Mouse (Mus musculus) urinary bladder, postnatal 4 days (tissue): ENCODE data around the gene Cstf3.
A peak's percentile ranks its signal among the peaks of the same experiment; 100 is the strongest.
"Not testable (repeated sequence)": the region's sequence is repeated elsewhere in the genome, so short reads cannot be mapped to it uniquely, and the experiment has no call there.

Source experiments
- DNase-seq, 2 experiments: peaks; one replicate each; pipeline ENCODE4 v3.0.0; 2021 to 2022; ENCODE audit warnings: low spot score in 2 of 2

Cstf3 gene

GRCm38 (mm10) chr2:104590068-104590828 is at the start of gene Cstf3:
Gene Cstf3 (plus strand): TSS chr2:104590523.
- DNase-seq: peak; percentile 98 to 99

DNA sequence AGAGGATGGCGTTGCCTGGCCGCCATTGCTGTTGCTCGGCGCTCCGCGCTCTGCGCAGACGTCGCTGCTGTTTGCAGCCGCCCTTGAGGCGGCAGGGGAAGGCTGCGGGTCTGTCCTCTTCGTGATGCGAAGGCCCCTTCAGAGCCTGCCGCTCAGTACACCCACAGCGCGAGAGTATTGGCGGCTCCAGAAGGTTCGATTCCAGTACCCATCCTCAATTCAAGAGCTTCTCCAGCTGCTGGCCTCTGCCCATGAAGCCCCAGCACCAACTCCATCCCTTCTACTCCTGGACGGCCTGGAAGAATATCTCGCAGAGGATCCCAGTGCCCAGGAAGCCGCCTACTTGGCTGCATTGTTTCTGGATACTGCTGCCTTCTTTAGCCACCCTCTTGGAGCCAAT is 33.6 kb upstream of the Cstf3 start:
- DNase-seq: not testable (repeated sequence)

- no peak for DNase-seq
Measured at GRCm38 (mm10) chr2:104557722-104558121, 32.6 kb upstream of the Cstf3 start.

DNA sequence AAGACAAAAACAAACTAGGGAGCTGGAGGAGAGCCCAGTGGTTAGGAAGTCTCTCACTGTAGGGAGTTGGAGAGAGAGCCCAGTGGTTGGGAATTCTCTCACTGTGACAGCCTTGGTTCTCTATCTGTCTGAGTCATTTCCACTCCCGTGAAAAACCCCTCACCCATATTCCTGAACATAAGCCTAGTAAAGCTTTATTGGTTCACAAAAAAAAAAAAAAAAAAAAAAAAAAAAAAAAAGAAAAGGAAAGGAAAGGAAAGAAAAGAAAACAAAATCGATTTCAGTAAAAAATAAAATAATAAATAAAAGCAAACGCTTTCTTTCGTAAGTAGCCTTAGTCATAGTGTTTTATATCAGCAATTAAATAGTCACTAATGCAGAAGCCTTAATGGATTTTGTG is 32.0 kb upstream of the Cstf3 start:
- no peak for DNase-seq

GRCm38 (mm10) chr2:104558938-104559337 is 31.4 kb upstream of the Cstf3 start:
- no peak for DNase-seq

DNA sequence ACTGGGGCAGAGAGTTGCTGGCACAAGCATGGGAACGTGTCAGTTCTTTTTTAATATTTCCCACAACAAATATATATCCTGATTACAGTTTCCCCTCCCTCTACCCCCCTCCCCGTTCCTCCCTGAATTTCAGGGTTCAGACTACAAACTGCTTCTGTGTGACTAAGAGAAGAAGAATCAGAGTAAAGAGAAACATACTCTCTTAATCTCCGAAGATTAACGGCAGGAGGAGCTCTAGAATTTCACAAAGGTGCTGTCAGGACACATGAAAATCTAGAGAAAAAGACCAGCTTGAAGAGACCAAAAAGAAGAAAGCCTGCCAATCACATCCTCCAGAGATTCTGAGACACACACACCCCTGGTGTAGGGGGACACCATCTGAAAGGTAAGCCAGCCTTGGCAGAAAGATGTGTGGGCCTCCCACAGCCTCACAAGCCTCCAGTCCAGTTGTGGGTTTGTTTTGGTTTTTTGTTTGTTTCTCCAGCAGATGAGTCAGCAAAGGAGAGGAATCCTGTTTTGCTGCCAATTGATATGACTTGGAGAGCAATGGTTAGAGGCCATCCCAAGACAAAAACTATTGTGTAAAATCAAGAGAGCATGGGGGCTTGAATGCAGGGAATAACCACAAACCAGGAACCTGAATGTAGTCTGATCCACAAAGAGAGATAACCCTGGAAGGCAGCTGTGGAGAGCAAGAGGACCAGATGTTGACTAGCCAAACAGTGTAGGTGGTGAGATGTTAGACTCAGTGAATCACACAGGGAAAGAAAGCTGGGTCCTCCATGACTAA is 30.5 kb upstream of the Cstf3 start:
- no peak for DNase-seq

DNA sequence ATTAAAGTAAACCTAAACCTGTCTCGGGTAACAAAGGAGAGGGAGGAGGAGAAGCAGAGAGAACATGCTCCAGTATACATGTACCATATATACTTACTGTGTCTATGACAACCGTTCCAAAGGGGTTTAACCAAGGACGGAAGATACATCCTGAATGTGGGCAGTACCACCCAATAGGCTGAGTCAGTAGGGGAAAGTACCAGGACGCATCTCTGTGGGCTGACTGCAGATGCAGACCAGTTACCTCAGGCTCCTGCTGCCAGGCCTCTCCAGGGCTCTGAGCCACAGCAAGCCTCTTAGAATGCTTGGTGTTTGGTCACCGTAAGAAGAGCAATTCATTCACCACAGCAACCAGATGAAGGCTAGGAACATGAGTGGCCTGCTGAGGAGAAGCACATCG is 28.9 kb upstream of the Cstf3 start:
- DNase-seq: no peak

DNA sequence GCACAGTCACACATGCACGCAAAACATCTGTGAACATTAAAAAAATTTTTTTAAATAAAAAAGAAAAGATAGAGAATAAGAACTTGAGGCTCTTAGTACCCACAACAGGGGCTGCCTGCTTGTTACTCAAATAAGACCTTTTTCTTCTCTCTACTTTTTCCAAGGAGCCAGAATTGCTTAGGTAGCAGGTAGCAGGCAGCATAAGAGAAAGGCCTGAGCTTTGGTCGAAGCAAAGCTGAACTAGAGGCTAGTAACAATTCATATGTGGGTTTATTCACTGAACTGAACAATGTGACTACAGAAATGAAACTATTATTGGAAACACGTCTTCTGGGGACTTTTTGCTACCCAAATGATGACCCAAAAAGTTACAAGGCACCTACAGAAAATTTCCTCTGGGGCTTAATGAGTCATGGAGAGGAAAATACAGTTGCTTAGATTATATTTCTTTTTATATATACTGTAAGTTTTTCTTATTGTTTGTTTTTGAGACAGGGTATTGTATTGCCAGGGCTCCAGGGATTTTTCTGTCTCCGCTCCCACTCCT is 28.3 kb upstream of the Cstf3 start:
- DNase-seq: no peak

DNA sequence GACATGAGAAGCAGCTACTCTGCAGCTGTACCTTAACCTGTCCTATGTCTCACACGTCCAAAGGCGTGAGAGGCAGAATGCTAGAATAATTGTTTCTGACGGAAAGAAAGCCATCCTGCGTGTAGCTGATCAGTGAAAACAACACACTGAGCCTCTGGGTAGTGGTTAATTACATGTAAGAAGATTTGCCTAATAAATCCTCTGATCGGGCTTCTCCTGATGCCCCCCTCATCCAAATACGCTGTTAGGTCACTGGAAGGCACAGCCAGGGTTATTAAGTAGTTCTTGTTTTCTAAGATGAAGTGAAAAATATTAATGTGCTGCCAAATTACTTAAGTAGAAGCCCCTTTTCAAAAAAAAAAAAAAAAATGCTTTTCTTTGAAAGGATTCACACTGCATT is 18.3 kb upstream of the Cstf3 start:
- no peak for DNase-seq

DNA sequence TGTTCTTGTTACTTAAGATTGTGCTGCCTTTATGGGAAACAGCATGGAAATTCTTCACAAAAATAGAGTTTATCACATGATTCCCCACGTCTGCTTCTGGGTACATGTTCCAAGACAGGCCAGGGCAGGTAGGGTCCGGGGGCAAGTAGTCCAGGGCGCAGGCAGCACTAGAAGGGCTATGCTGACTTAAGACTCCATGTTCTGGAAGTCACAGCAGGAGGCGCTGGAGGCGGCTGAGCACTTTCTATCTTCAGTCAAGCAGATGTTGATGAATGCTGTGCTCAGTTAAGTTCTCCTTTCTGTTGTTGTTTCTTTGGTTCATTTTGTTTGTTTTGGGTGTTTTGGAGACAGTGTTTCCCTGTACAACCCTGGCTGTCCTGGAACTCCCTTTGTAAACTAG is 14.1 kb upstream of the Cstf3 start:
- no peak for DNase-seq

- no peak for DNase-seq
Measured at GRCm38 (mm10) chr2:104578021-104578420, 12.3 kb upstream of the Cstf3 start.

GRCm38 (mm10) chr2:104578836-104579604 is 11.3 kb upstream of the Cstf3 start:
- no peak for DNase-seq

DNA sequence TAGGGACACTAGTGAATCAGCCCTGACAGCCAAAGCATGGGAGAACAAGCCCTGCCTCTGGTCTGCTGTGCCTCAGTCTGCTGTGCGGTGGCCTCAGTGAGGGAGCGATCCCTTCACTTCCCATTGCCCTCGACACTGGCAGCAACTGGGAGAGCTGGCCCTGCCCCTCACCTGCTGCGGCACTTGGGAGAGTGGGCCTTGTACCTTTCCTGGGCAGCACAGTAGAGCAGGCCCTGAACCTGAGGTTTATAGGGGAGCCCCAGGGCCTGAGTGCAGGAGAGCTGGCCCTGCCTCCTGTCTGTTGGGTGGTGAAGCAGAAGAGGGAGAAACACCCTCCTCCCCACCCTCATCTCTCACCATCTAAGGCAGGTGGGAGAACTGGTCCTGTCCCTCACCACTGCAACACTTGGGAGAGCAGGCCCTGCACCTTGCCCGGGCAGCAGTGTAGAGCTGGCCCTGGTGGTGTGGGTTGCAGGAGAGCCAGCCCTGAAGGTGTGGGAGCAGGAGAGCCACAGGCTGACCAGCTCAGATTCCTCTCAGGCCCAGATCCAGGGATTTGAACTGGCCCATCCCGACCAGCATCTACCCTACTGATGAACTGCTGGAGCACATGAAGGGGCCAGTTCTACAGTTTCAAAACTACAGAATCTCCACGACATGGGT is 10.4 kb upstream of the Cstf3 start:
- no peak for DNase-seq

DNA sequence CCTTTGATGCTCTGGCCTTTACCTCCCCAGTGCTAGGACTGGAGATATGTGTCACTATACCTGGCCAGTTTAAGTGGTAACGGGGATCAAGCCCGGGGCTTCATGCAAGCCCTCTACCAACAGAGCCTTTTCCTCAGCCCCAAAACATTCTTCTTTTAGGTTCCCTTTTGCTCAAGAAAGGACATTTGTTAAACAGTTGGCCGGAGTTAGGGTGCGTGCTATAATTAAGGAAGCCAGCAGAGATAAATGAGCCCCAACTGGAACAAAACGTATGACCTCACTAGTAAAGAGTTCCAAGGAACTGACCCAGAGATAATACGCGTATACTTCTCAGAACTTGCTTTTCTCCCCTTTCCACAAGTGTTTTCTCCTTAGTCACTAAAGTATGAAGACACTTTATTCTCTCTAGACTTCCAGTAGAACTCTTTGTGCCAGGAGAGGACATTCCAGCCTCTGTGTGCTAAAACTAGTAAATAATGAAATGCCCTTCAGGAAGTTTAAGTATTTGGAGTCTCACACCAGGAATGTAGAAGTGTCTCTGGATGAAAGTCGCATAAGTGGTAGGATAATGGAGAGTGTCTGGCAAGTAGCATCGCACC is 8.9 kb upstream of the Cstf3 start:
- DNase-seq: no peak

DNA sequence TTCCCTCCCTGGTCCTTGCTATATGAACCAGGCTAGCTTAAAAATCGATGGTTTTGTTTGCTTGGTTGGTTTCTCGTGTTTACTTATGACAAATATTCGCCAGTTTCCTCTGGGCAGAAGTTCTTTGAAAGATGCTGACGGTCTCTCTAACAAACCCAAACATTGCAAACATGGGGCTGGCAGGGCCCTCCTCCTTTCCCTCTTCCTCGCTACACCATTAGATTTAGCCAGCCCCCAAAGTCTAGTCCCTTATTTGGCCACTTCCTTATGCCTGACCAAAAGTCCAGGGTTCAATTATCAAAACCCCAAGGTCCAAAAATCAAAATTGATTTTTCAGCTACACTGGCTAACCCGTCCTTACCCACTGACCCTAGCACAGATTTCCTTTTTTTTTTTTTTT is 7.3 kb upstream of the Cstf3 start:
- no peak for DNase-seq

DNA sequence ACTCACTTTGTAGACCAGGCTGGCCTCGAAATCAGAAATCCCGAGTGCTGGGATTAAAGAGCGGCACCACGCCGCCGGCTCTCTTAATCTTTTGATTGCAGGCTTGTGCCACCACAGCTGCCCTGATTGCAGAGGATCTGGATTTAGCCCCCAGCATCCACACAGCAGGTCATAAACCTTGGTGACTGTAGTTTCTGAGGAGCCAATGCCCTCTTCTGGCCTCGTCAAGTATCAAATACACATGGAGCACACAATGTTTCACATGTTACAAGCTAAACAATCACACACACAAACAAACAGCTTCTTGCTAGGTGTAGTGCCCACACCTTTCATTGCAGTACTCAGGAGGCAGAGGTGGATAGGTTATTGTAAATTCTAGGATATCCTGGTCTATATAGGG is 6.1 kb upstream of the Cstf3 start:
- DNase-seq: no peak

GRCm38 (mm10) chr2:104585645-104586044 is 4.7 kb upstream of the Cstf3 start:
- DNase-seq: no peak

DNA sequence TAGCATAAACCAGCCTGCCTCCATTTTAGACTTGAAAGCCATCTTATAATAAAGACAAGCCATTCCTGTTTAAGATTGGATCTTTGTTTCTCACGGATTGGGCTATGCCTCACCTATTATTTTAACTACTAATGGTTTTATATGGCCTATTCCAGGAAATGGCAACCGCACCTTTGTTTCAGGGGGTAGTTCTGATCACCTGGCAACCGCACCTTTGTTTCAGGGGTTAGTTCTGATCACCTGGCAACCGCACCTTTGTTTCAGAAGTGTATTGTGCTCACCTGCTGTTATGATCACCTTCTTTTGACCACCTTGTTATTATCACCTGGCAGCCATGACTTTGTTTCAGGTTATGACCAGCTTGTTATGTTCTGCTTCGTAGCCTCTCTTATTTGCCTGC is 1.8 kb upstream of the Cstf3 start:
- no peak for DNase-seq

GRCm38 (mm10) chr2:104590829-104591117 is 450 bp downstream of the Cstf3 start:
- no peak for DNase-seq

DNA sequence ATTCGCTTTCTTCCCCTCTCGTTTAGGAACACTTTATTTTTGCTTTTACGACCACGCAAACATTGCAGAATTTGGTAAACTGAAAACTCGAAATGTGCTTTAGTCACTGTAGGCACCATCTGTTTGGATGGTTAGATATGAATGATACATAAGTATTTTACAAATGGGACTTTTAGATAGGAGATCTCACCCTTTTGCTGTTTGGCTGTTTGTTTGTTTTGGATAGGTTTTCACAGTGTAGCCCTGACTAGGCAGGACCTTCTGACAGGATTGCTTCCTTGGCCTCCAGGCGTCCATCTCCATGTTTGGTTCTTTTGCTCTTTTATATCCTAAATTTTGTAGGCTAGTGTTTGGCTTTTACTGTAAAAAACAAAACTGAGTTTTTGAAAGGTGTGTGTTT is 818 bp downstream of the Cstf3 start:
- no peak for DNase-seq

- no peak for DNase-seq
Measured at GRCm38 (mm10) chr2:104595063-104595462, 4.7 kb downstream of the Cstf3 start.

DNA sequence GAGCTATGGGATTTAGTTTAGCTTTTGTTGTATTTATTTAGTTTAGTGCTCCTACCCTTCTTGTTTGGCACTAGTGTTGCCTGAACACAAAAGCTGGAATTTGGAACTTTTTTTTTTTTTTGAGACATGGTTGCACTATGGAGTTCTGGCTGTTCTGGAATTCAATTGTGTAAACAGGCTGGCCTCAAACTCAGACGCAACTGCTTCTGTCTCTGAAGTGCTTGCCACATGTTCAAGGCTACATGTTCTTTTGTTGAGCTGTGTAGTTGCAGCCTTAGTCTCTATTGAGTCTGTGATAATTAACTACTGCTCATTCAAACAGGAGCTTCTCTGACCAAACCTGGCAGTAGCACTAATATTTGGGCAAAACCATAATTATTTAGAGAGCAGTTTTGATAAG is 13.1 kb downstream of the Cstf3 start:
- DNase-seq: no peak
